Mouse (Mus musculus): Measurements from ENCODE around the gene Rps6ka6. TPM values are rescaled to one million over a fixed set of nuclear protein-coding genes. Genes with fewer than 3 reads are reported as not detected.

Rps6ka6 gene
- 2.5 and 2.8 TPM in 2 replicates for polyA plus RNA-seq (2015; fragmentation: Nextera tagmentation; extraction: Ambion mirVana)

GRCm38 (mm10) chrX:111537859-111538258, at the start of gene Rps6ka6:
Gene Rps6ka6 (minus strand): TSS chrX:111537959.

Other genes with a start within 250 kb of the Rps6ka6 start
- gene Hdx, start 159.1 kb upstream of the Rps6ka6 start, polyA plus RNA-seq (2015; fragmentation: Nextera tagmentation; extraction: Ambion mirVana) = 0.27 TPM in 2 replicates

Measured in skeletal muscle tissue, postnatal 0 days (tissue).